Mouse (Mus musculus) ZHBTc4 (cell line): ENCODE measurements at regions not wholly inside any gene's neighbourhood (a gene's known extent, or its start where the extent isn't known, plus 50 kb on each side); places are given as distances from the start of the nearest gene placed in this dataset.

Source experiments
- DNase-seq: peaks from one replicate; pipeline ENCODE4 v3.0.0-alpha.2; 2011; ENCODE audit warnings: low read depth, low spot score

- peak; percentile 82 for DNase-seq
Measured at GRCm38 (mm10) chr2:23453250-23453649, 118.7 kb downstream of the Spopl start.
